Mouse (Mus musculus): ENCODE data around the gene Vsig10.

DNA sequence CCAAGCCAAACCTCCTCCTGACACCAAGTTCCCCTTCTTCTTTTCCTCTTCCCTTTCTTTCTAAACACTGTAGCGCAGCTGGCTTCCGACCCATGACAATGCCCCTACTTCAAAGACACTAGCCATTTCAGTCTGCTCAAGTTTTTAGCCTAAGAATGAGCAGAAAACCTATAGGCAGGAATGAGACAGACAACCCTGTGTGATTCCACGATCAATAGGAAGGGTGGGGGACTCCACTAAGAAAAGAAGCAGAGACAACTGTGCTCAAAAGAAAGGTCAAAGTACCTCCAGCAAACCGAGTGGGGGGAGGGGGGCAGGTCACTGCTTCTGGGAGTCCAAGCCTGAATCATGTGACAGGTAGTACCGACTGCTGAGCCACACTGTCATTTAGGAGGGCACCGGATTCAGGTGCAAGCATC, 77.7 kb downstream of the Vsig10 start:
- TF ChIP-seq POLR2A (IDR thresholded peaks at IDR 0.05; ENCODE audit: insufficient read depth, low read depth, low read length) (no peak), CTCF (IDR thresholded peaks at IDR 0.05; ENCODE audit: insufficient read depth, low read depth, low read length) (no peak)

Measured in olfactory bulb, adult 2 months (tissue).